Mouse (Mus musculus): ENCODE measurements around the gene Atp5s. TPM values are rescaled to one million over a fixed set of nuclear protein-coding genes. Genes with fewer than 3 reads are reported as not detected.
A peak's percentile ranks its signal among the peaks of the same experiment; 100 is the strongest.

Gene Atp5s
- total RNA-seq (2014; rRNA removed) (6.2 and 8.6 TPM in 2 replicates), polyA plus RNA-seq (2012; rRNA removed) (9.0 and 9.9 TPM in 2 replicates)

DNA sequence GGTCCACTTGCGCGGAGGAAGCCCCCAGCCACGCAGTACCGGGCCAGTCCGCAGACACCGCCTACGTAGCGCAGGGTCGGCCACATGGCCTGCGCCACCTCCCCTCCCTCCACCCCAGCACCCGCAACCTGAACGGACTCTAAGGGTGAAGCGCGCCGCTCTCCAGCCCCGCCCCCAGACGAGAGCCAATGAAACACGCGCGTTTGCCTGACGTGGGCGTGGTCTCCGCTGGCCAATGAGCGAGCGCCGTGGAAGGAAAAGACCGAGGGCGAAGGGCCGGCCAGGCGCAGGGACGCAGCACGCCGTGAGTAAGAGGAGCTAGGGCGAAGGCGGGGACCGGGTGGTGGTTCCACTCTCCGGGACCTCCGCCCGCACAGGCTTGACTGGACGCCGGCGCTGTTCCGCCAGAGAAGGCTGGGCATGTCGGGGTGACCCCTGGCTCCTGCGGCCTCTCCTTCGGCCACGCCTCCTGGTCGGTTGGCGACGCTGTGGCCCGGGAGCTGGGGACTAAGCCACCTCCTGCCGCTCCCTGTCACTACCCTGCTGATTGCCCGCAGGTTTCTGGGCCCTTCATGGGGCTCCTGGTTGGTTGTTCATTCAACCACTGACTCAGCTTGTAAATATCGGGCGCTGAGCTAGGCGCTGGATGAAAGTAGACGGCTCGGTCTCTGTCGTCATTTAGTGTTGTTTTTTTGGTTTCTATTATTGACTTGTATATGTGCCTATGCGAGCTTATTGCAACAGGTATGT lies at the start of gene Atp5s, which contains the start of gene L2hgdh:
Gene Atp5s, plus strand, starts transcription at position 240 of the 750 bp plus-strand sequence.
Gene L2hgdh, minus strand, starts transcription at position 163 of the 750 bp plus-strand sequence.
- H3K79me2 ChIP-seq (ENCODE audit: control insufficient read depth, insufficient read depth, low read length) = peaks cover 14% of the 10 kb centered on the region; the same call in 1 of the 2 replicates
- DNase-seq (ENCODE audit: extremely low read depth, low read depth, low spot score) = peak; percentile 88
- peak within 1 kb of the TSS; percentile 91 for H3K9ac ChIP-seq (ENCODE audit: low read depth, low read length)
- H3K4me1 ChIP-seq (ENCODE audit: control insufficient read depth, insufficient read depth, low read length) = peaks cover 13% of the 10 kb centered on the region
- no peaks in the 10 kb centered on the region for H3K27me3 ChIP-seq (ENCODE audit: control insufficient read depth, insufficient read depth, low read length)
- peak within 1 kb of the TSS; percentile 86 for H3K4me3 ChIP-seq (ENCODE audit: insufficient read depth, low read depth, low read length)
- peak within 1 kb of the TSS; percentile 91 for H3K27ac ChIP-seq (replicated peaks; ENCODE audit: insufficient read depth, low read depth, low read length)
- H3K36me3 ChIP-seq (ENCODE audit: control insufficient read depth, insufficient read depth, low read length) = peaks cover 7% of the 10 kb centered on the region; the same call in 1 of the 2 replicates
- TF ChIP-seq CTCF (IDR thresholded peaks at IDR 0.05; ENCODE audit: low read depth, low read length) (no peak), POLR2A (IDR thresholded peaks at IDR 0.05; ENCODE audit: extremely low read depth, insufficient read depth, low read length) (peak; percentile 90)
- WGBS = under 1% methylated on average over 60 of the region's 60 CpGs

- 64% methylated on average over 4 of the region's 4 CpGs for WGBS
- H3K27ac ChIP-seq (replicated peaks; ENCODE audit: insufficient read depth, low read depth, low read length) = no peak overlapping the region
- no peak for DNase-seq (ENCODE audit: extremely low read depth, low read depth, low spot score)
- H3K79me2 ChIP-seq (ENCODE audit: control insufficient read depth, insufficient read depth, low read length) = peaks cover 39% of the 10 kb centered on the region
- no peaks in the 10 kb centered on the region for H3K36me3 ChIP-seq (ENCODE audit: control insufficient read depth, insufficient read depth, low read length)
- H3K27me3 ChIP-seq (ENCODE audit: control insufficient read depth, insufficient read depth, low read length) = no peaks in the 10 kb centered on the region
- no peak for TF ChIP-seq POLR2A (IDR thresholded peaks at IDR 0.05; ENCODE audit: extremely low read depth, insufficient read depth, low read length)
- TF ChIP-seq CTCF (IDR thresholded peaks at IDR 0.05; ENCODE audit: low read depth, low read length) = no peak
- H3K4me3 ChIP-seq (ENCODE audit: insufficient read depth, low read depth, low read length) = no peak overlapping the region
- H3K9ac ChIP-seq (ENCODE audit: low read depth, low read length) = no peak overlapping the region
- H3K4me1 ChIP-seq (ENCODE audit: control insufficient read depth, insufficient read depth, low read length) = peaks cover 26% of the 10 kb centered on the region; the same call in 1 of the 2 replicates
These were observed 48.6 kb upstream of the Atp5s start for GRCm38 (mm10) chr12:69676157-69676556.

DNA sequence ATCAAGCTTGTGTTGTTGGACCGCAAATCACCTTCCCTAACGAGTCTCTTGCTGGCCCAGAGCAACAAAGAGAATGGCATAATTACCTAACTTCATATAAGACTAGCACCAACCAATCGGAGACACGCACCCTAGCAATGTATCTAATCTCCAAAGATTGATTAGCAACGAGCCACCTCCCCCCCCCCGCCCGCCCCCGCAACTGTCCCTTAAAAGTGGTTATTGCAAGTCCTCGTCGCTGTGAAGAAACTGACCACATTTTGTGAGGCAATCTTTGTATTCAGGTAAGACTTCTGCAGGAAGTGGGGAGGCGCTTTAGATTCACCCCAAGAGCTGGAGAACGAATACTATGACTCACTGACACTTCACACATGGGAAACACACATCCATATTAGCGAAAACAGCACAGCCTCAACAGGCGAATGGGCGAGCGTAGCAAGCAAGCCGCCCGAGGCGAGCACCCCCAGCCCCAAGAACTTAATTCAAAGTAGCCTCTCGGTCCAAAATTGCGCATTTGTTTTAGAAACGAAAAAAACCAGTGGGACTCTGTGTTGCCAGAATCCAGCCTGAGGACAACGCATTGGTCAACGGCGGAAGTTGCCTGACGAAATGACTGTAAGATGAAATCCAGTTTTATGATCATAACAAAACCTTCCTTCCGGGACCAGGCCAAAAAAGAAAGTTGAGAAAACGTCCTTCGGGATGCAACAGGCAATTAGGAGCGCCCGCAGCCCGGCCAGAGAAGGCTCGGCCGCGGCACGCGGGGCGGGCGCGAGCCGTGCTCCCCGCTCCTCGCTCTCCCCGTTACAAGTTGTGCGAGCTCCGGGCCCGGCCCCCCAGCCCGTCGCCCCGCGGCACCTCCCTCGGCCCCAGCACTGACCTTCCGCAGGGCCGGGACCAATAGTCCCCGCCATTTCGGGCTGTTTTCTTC lies 43.9 kb upstream of the Atp5s start:
- Histone ChIP-seq H3K4me1 (ENCODE audit: control insufficient read depth, insufficient read depth, low read length) (peaks cover 28% of the 10 kb centered on the region), H3K36me3 (ENCODE audit: control insufficient read depth, insufficient read depth, low read length) (no peaks in the 10 kb centered on the region), H3K79me2 (ENCODE audit: control insufficient read depth, insufficient read depth, low read length) (peaks cover 21% of the 10 kb centered on the region), H3K27me3 (ENCODE audit: control insufficient read depth, insufficient read depth, low read length) (no peaks in the 10 kb centered on the region), H3K9ac (ENCODE audit: low read depth, low read length) (peak overlapping the region; percentile 97), H3K27ac (replicated peaks; ENCODE audit: insufficient read depth, low read depth, low read length) (peak overlapping the region; percentile 98), H3K4me3 (ENCODE audit: insufficient read depth, low read depth, low read length) (peak overlapping the region; percentile 92)
- WGBS = 1% methylated on average over 55 of the region's 56 CpGs
- peak; percentile 60 for DNase-seq (ENCODE audit: extremely low read depth, low read depth, low spot score)
- no peak for TF ChIP-seq CTCF (IDR thresholded peaks at IDR 0.05; ENCODE audit: low read depth, low read length)
- TF ChIP-seq POLR2A (IDR thresholded peaks at IDR 0.05; ENCODE audit: extremely low read depth, insufficient read depth, low read length) = no peak

- Histone ChIP-seq H3K4me1 (ENCODE audit: control insufficient read depth, insufficient read depth, low read length) (peaks cover 23% of the 10 kb centered on the region), H3K4me3 (ENCODE audit: insufficient read depth, low read depth, low read length) (peak within 1 kb of the TSS; percentile 92), H3K27me3 (ENCODE audit: control insufficient read depth, insufficient read depth, low read length) (no peaks in the 10 kb centered on the region), H3K27ac (replicated peaks; ENCODE audit: insufficient read depth, low read depth, low read length) (peak within 1 kb of the TSS; percentile 98), H3K79me2 (ENCODE audit: control insufficient read depth, insufficient read depth, low read length) (peaks cover 14% of the 10 kb centered on the region), H3K36me3 (ENCODE audit: control insufficient read depth, insufficient read depth, low read length) (no peaks in the 10 kb centered on the region), H3K9ac (ENCODE audit: low read depth, low read length) (peak within 1 kb of the TSS; percentile 97)
- TF ChIP-seq CTCF (IDR thresholded peaks at IDR 0.05; ENCODE audit: low read depth, low read length) (no peak), POLR2A (IDR thresholded peaks at IDR 0.05; ENCODE audit: extremely low read depth, insufficient read depth, low read length) (no peak)
- DNase-seq (ENCODE audit: extremely low read depth, low read depth, low spot score) = peak; percentile 33
- 10% methylated on average over 73 of the region's 85 CpGs for WGBS
These were observed 43.1 kb upstream of the Atp5s start, which contains the start of gene Sos2 for GRCm38 (mm10) chr12:69681566-69682061. Sos2 (minus strand) TSS chr12:69681852.

DNA sequence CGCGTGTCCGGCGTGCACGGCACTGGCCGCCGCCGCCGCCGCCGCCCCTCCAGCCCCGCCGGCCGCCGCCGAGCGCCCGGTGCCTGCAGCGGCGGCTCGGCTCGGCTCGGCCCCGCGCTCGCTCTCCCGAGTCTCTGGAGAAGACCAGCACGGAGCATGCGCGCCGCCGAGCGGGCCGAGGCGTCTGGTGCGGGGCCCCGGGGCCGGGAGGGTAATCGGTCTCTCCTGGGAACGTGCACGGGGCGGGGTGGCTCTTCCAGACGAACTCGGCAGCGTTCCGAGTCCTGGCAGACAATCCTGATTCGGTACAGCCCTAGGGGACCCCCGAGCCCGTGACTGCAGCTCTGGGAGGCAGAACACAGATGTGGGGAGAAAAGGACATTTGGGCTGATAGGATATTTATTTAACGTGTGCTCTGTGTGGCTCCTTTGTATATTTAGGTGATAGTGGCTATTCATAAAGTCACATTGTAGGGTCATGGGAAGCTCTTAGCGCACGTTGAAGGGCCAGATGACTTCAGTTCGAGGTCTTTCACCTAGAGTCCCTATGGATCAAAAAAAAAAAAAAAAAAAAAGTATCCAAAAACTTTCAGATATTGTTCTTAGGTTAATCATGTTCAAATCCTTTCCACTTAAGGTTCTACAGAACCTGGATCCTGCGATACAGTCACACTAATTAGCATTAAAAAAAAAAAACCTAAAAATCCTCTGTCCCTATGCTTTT lies 42.5 kb upstream of the Atp5s start:
- DNase-seq (ENCODE audit: extremely low read depth, low read depth, low spot score) = peak; percentile 69
- H3K4me1 ChIP-seq (ENCODE audit: control insufficient read depth, insufficient read depth, low read length) = peaks cover 19% of the 10 kb centered on the region
- H3K4me3 ChIP-seq (ENCODE audit: insufficient read depth, low read depth, low read length) = peak overlapping the region; percentile 92
- H3K27ac ChIP-seq (replicated peaks; ENCODE audit: insufficient read depth, low read depth, low read length) = peak overlapping the region; percentile 98
- TF ChIP-seq POLR2A (IDR thresholded peaks at IDR 0.05; ENCODE audit: extremely low read depth, insufficient read depth, low read length) (0 out of 2 replicates have a peak, but pooled peaks have one; percentile 32), CTCF (IDR thresholded peaks at IDR 0.05; ENCODE audit: low read depth, low read length) (peak; percentile 24; the same call in 1 of the 2 replicates)
- peak overlapping the region; percentile 97 for H3K9ac ChIP-seq (ENCODE audit: low read depth, low read length)
- no peaks in the 10 kb centered on the region for H3K27me3 ChIP-seq (ENCODE audit: control insufficient read depth, insufficient read depth, low read length)
- no peaks in the 10 kb centered on the region for H3K36me3 ChIP-seq (ENCODE audit: control insufficient read depth, insufficient read depth, low read length)
- 2% methylated on average over 54 of the region's 54 CpGs for WGBS
- H3K79me2 ChIP-seq (ENCODE audit: control insufficient read depth, insufficient read depth, low read length) = peaks cover 14% of the 10 kb centered on the region

Data from liver, adult 2 months (tissue).